Mouse (Mus musculus) myocyte (in vitro differentiated cells): Measurements from ENCODE around the gene Tdrd5. TPM values are rescaled to one million over a fixed set of nuclear protein-coding genes. Genes with fewer than 3 reads are reported as not detected.
A peak's percentile ranks its signal among the peaks of the same experiment; 100 is the strongest.
"Not testable (repeated sequence)": the region's sequence is repeated elsewhere in the genome, so short reads cannot be mapped to it uniquely, and the experiment has no call there.

Experiments used
- H3K27me3 ChIP-seq: one replicate; pipeline ENCODE4 v1.6.1; 2011; ENCODE audit not compliant: control insufficient read depth, insufficient read depth, insufficient read length
- H3K36me3 ChIP-seq: one replicate; pipeline ENCODE4 v1.6.1; 2011; ENCODE audit not compliant: control insufficient read depth, insufficient read depth
- H3K4me2 ChIP-seq: one replicate; pipeline ENCODE4 v1.6.1; 2011; ENCODE audit warnings: low read depth, control low read depth
- H3K4me3 ChIP-seq: one replicate; pipeline ENCODE4 v1.5.1; 2011; ENCODE audit warnings: mild to moderate bottlenecking, control low read depth, moderate library complexity
- H3K79me2 ChIP-seq: one replicate; pipeline ENCODE4 v1.6.1; 2011; ENCODE audit not compliant: control insufficient read depth, insufficient read depth
- H3ac ChIP-seq: one replicate; pipeline ENCODE4 v1.6.1; 2011; ENCODE audit not compliant: control insufficient read depth, insufficient read length
- CEBPB ChIP-seq: IDR thresholded peaks from 2 replicates; pipeline ENCODE4 v1.6.1; 2011; ENCODE audit warnings: mild to moderate bottlenecking, moderate library complexity; ENCODE audit not compliant: poor library complexity, insufficient read depth, severe bottlenecking
- E2F4 ChIP-seq: IDR thresholded peaks from one replicate; pipeline ENCODE4 v1.6.1; 2011; ENCODE audit warnings: mild to moderate bottlenecking, control low read depth, moderate library complexity; ENCODE audit not compliant: insufficient read depth
- MAX ChIP-seq: IDR thresholded peaks from one replicate; pipeline ENCODE4 v1.6.1; 2011; ENCODE audit warnings: low read depth, mild to moderate bottlenecking, control low read depth
- MYOD1 ChIP-seq, 3 experiments: IDR thresholded peaks; one replicate each; pipeline ENCODE4 v1.6.1; 2011; ENCODE audit warnings: control low read depth in 2 of 3, low read depth in 2 of 3, mild to moderate bottlenecking in 2 of 3, moderate library complexity in 1 of 3; ENCODE audit not compliant: insufficient read length in 2 of 3, control insufficient read depth in 1 of 3
- MYOG ChIP-seq, 3 experiments: IDR thresholded peaks; one replicate each; pipeline ENCODE4 v1.6.1; 2011; ENCODE audit warnings: control low read depth in 2 of 3, low read depth in 2 of 3, mild to moderate bottlenecking in 2 of 3; ENCODE audit not compliant: insufficient read length in 2 of 3, control insufficient read depth in 1 of 3, insufficient read depth in 1 of 3
- POLR2A ChIP-seq: IDR thresholded peaks from one replicate; pipeline ENCODE4 v1.6.1; 2011; ENCODE audit warnings: low read depth, mild to moderate bottlenecking, control low read depth, moderate library complexity; ENCODE audit not compliant: insufficient read length
- POLR2AphosphoS2 ChIP-seq: IDR thresholded peaks from one replicate; pipeline ENCODE4 v1.6.1; 2011; ENCODE audit warnings: low read depth, control low read depth; ENCODE audit not compliant: insufficient read length
- REST ChIP-seq: IDR thresholded peaks from one replicate; pipeline ENCODE4 v1.6.1; 2011; ENCODE audit warnings: mild to moderate bottlenecking, control low read depth, moderate library complexity; ENCODE audit not compliant: insufficient read depth, insufficient read length
- SRF ChIP-seq: IDR thresholded peaks from one replicate; pipeline ENCODE4 v1.6.1; 2011; ENCODE audit warnings: low read depth; ENCODE audit not compliant: control insufficient read depth, insufficient read length
- TCF12 ChIP-seq: IDR thresholded peaks from one replicate; pipeline ENCODE4 v1.6.1; 2011; ENCODE audit warnings: mild to moderate bottlenecking, control low read depth; ENCODE audit not compliant: poor library complexity, insufficient read depth, severe bottlenecking
- TCF3 ChIP-seq: IDR thresholded peaks from one replicate; pipeline ENCODE4 v1.6.1; 2011; ENCODE audit warnings: low read depth, control low read depth; ENCODE audit not compliant: insufficient read length
- USF1 ChIP-seq: IDR thresholded peaks from one replicate; pipeline ENCODE4 v1.6.1; 2011; ENCODE audit warnings: low read depth, mild to moderate bottlenecking, control low read depth, moderate library complexity
- polyA plus RNA-seq: library from polyadenylated mRNA; unstranded; fragments of >200 nt; fragmentation: generic; extraction: Trizol; gene quantifications from one replicate; pipeline ENCODE4 v1.2.1, GENCODE M21; 2012; ENCODE audit warnings: missing spikeins

Gene Tdrd5
- polyA plus RNA-seq, 1 experiment, result 0.05 TPM

GRCm38 (mm10) chr1:156290016-156290415, 13.4 kb downstream of the Tdrd5 start:
- Histone ChIP-seq H3K4me3 (no peak overlapping the region), H3K36me3 (no peaks in the 10 kb centered on the region), H3ac (no peak overlapping the region), H3K79me2 (no peaks in the 10 kb centered on the region), H3K27me3 (no peaks in the 10 kb centered on the region), H3K4me2 (no peak overlapping the region)
- TF ChIP-seq TCF3 (no peak), POLR2AphosphoS2 (no peak), MAX (no peak), MYOD1 (IDR thresholded peaks at IDR 0.05; ENCODE audit: control insufficient read depth in 1 of 3, insufficient read length in 2 of 3, low read depth in 2 of 3) (no peak), CEBPB (no peak), TCF12 (no peak), E2F4 (no peak), REST (no peak), POLR2A (no peak)

- not testable (repeated sequence) for H3K27me3 ChIP-seq, H3ac ChIP-seq, H3K36me3 ChIP-seq, H3K4me2 ChIP-seq, H3K79me2 ChIP-seq, H3K4me3 ChIP-seq
Observed at GRCm38 (mm10) chr1:156289222-156289587, 14.3 kb downstream of the Tdrd5 start.

GRCm38 (mm10) chr1:156288556-156289221, 14.8 kb downstream of the Tdrd5 start:
- Histone ChIP-seq H3K79me2 (no peaks in the 10 kb centered on the region), H3K36me3 (no peaks in the 10 kb centered on the region), H3K4me2 (no peak overlapping the region), H3K4me3 (no peak overlapping the region), H3K27me3 (no peaks in the 10 kb centered on the region), H3ac (no peak overlapping the region)
- TF ChIP-seq TCF3 (no peak), USF1 (peak; percentile 8)

- Histone ChIP-seq H3ac (no peak overlapping the region), H3K27me3 (no peaks in the 10 kb centered on the region), H3K4me2 (no peak overlapping the region), H3K4me3 (no peak overlapping the region), H3K79me2 (no peaks in the 10 kb centered on the region), H3K36me3 (no peaks in the 10 kb centered on the region)
- no peak for TF ChIP-seq CEBPB
- no peak for TF ChIP-seq REST
- TF ChIP-seq E2F4, result no peak
- TF ChIP-seq SRF, result no peak
- no peak for TF ChIP-seq POLR2AphosphoS2
- no peak for TF ChIP-seq POLR2A
- TF ChIP-seq USF1, result no peak
- TF ChIP-seq MYOG (IDR thresholded peaks at IDR 0.05; ENCODE audit: control insufficient read depth in 1 of 3, insufficient read depth in 1 of 3, insufficient read length in 2 of 3, low read depth in 2 of 3), result no peak
- TF ChIP-seq MYOD1 (IDR thresholded peaks at IDR 0.05; ENCODE audit: control insufficient read depth in 1 of 3, insufficient read length in 2 of 3, low read depth in 2 of 3), result no peak
- TF ChIP-seq MAX, result no peak
- TF ChIP-seq TCF3, result no peak
Observed at GRCm38 (mm10) chr1:156285541-156285896, 17.9 kb downstream of the Tdrd5 start.

- Histone ChIP-seq H3K4me2 (no peak overlapping the region), H3ac (no peak overlapping the region), H3K36me3 (no peaks in the 10 kb centered on the region), H3K79me2 (no peaks in the 10 kb centered on the region), H3K27me3 (no peaks in the 10 kb centered on the region), H3K4me3 (no peak overlapping the region)
- TF ChIP-seq SRF (no peak), TCF3 (no peak), MYOG (IDR thresholded peaks at IDR 0.05; ENCODE audit: control insufficient read depth in 1 of 3, insufficient read depth in 1 of 3, insufficient read length in 2 of 3, low read depth in 2 of 3) (no peak), TCF12 (no peak), MAX (no peak), E2F4 (no peak), POLR2AphosphoS2 (no peak), POLR2A (no peak), REST (no peak), CEBPB (no peak), USF1 (no peak), MYOD1 (IDR thresholded peaks at IDR 0.05; ENCODE audit: control insufficient read depth in 1 of 3, insufficient read length in 2 of 3, low read depth in 2 of 3) (no peak)
Observed at GRCm38 (mm10) chr1:156284851-156285540, 18.5 kb downstream of the Tdrd5 start.
